Mouse (Mus musculus): ENCODE measurements around the gene Trak1. TPM values are rescaled to one million over a fixed set of nuclear protein-coding genes. Genes with fewer than 3 reads are reported as not detected.

Trak1 gene
- polyA plus RNA-seq, 1 experiment from 2014 or later: 43.0 TPM

DNA sequence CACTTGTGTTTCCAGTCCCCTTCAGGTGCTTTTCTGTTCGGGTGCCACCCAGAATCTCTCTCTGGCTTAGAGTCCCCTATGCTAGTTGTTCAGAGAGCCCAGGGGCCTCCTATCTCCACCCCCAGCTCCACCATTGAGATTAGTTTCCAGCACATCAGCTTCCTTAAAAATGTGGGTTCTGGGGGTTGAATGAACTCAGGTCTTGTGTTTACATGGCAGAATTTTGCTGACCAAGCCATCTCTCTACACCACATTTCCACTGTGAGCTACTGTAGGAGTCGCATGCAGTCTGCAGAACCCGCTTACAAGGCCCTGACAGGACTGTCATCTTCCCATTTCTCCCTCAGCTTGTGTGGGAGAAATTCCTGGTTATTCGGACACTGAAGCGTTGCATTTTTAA, 32.8 kb downstream of the Trak1 start:
- Histone ChIP-seq H3K4me1 (replicated peaks) (peaks cover 52% of the 10 kb centered on the region), H3K27me3 (no peaks in the 10 kb centered on the region), H3K27ac (peak overlapping the region; percentile 60; the same call in 1 of the 2 replicates), H3K4me2 (no peak overlapping the region), H3K36me3 (peaks cover 5% of the 10 kb centered on the region; the same call in 1 of the 2 replicates), H3K4me3 (no peak overlapping the region), H3K9ac (no peak overlapping the region), H3K9me3 (no peaks in the 10 kb centered on the region)
- no peak for ATAC-seq (ENCODE audit: low FRiP score)
- WGBS: 96% methylated on average over 5 of the region's 5 CpGs

DNA sequence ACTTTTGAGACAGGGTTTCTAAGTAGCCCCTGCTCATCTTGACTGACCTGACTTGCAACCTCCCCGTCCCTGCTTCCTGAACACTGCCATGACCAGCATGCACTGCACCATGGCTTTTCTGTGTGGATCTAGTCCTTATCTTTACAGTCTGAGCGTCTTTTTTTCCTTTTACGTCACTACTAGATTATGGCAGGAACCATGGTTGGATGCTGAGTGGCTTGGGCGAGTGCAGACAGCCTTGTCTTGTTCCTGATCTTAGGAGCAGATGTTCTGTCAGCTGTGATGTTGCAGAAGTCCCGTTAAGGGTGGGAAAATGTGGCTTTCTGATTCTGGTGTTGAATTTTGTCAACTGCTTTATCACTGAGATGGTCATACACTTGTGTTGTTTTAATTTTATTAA, 34.1 kb downstream of the Trak1 start:
- Histone ChIP-seq H3K9me3 (no peaks in the 10 kb centered on the region), H3K27ac (peak overlapping the region; percentile 89), H3K4me2 (no peak overlapping the region), H3K27me3 (no peaks in the 10 kb centered on the region), H3K4me3 (no peak overlapping the region), H3K4me1 (replicated peaks) (peaks cover 63% of the 10 kb centered on the region), H3K9ac (peak overlapping the region; percentile 40; the same call in 1 of the 2 replicates), H3K36me3 (peaks cover 5% of the 10 kb centered on the region; the same call in 1 of the 2 replicates)
- WGBS: 16% methylated on average over 5 of the region's 5 CpGs
- no peak for ATAC-seq (ENCODE audit: low FRiP score)

DNA sequence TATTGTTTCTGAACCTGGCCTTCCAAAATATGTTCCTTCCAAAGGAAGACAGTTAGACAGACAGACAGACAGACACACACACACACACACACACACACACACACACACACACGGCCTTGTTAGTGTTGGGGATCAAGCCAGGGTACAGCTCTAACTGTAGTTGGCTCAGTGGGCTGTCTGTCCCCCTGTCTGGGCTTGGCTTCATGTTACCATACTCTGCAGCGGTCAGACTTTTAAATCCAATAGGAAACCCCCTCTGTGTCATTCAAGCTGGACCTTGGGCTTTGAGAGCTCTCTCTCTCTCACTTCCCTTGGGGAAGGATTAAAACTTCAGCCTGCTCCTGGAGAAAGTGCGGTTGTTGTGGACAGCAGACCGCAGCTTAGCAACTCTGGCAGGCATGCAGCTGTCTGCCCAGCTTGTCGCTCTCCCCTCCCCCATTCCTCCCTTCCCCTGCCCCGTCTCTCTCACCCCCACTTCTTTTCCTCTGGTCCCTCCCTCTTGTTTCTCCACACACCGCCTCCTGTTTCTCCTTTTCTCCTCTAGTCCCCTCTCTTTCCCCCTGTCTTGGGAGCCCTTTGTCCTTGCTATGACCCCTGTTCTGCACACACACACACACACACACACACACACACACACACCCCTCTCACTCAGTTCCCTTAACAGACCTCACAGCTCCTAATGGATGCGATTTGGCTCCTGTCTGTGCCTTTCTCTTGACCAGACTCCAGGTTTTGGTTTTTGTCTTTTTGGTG, 34.8 kb downstream of the Trak1 start:
- Histone ChIP-seq H3K4me2 (peak overlapping the region; percentile 17; the same call in 1 of the 2 replicates), H3K9ac (no peak overlapping the region; the same call in 1 of the 2 replicates), H3K36me3 (peaks cover 5% of the 10 kb centered on the region; the same call in 1 of the 2 replicates), H3K9me3 (no peaks in the 10 kb centered on the region), H3K4me1 (replicated peaks) (peaks cover 69% of the 10 kb centered on the region), H3K27me3 (no peaks in the 10 kb centered on the region), H3K4me3 (no peak overlapping the region), H3K27ac (peak overlapping the region; percentile 89)
- WGBS: 4% methylated on average over 8 of the region's 8 CpGs
- peak; percentile 80 for ATAC-seq (ENCODE audit: low FRiP score)

DNA sequence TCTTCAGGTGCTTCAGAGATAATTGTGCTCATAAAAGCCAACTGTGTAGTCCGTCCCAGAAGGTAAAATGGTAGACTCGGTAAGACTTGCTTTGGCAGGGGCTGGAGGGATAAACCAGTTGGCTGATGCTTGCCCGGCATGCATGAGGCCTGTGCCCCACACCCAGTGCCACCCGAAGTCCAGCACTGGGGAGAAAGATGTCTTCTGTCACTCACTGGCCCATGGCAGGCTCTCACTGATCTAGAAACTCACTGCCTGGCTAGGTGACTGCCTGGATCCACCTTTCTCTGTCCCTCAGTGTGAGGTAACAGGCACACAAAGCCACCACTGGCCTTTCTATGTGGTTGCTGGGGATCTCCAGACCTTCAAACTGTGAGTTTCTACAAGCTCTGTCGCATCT, 36.3 kb downstream of the Trak1 start:
- no peak overlapping the region for H3K4me2 ChIP-seq
- ATAC-seq (ENCODE audit: low FRiP score): no peak
- 74% methylated on average over 5 of the region's 5 CpGs for WGBS
- no peaks in the 10 kb centered on the region for H3K27me3 ChIP-seq
- peaks cover 84% of the 10 kb centered on the region for H3K4me1 ChIP-seq (replicated peaks)
- no peak overlapping the region for H3K4me3 ChIP-seq
- H3K9me3 ChIP-seq: no peaks in the 10 kb centered on the region
- H3K36me3 ChIP-seq: 0 out of 2 replicates have a peak, but pooled peaks cover 2% of the 10 kb centered on the region
- H3K9ac ChIP-seq: no peak overlapping the region
- H3K27ac ChIP-seq: peak overlapping the region; percentile 89

DNA sequence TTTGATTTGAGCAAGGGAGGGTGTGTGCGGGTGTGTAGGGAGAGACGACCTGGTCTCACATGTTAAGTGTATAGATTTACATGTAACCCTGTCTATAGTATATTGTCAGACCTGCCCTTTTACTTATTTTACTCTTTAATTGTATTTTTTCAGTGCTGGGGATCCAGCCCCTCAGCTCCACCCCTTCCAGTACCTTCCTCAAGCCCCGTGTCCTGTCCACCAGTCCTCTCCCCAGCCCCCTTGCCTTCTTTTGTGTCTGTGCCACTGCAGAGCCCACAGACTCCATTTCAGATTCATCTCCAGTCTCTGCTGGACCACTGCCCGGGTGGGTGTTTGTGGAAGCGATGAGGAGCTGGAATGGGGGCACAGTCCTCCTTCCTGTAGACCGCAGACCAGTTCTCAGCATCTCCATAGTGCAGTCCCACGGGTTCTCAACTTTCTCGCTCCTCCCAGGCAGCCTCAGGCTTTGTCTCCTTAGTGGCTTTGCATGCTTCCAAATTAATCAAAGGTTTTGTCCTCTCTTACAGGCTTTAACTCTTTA, 37.1 kb downstream of the Trak1 start:
- H3K9me3 ChIP-seq: no peaks in the 10 kb centered on the region
- H3K4me2 ChIP-seq: no peak overlapping the region
- no peak for ATAC-seq (ENCODE audit: low FRiP score)
- H3K4me1 ChIP-seq (replicated peaks): peaks cover 80% of the 10 kb centered on the region
- WGBS: 28% methylated on average over 8 of the region's 8 CpGs
- H3K36me3 ChIP-seq: no peaks in the 10 kb centered on the region
- H3K9ac ChIP-seq: no peak overlapping the region
- no peaks in the 10 kb centered on the region for H3K27me3 ChIP-seq
- no peak overlapping the region for H3K4me3 ChIP-seq
- peak overlapping the region; percentile 89 for H3K27ac ChIP-seq

DNA sequence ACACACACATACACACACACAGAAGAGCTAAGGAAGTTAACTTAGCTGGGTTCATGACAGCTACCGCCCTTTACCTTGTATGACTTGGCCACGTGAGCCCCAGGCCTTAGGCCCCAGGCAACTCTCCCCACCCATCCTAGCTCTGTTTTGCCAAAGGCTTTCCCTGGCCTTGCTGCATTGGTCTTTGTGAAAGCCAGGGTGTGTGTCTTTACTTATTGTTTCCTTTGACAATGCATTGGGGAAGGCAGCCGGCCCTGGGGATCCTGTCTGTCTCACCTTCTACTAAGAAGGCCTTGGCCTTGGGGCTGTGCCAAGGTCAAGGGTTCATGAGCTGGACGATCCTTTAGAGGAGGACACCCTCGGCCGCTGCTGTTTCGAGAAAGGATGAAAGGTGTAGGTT, 38.3 kb downstream of the Trak1 start:
- Histone ChIP-seq H3K9ac (no peak overlapping the region), H3K27ac (peak overlapping the region; percentile 70; the same call in 1 of the 2 replicates), H3K4me2 (no peak overlapping the region), H3K4me1 (replicated peaks) (peaks cover 78% of the 10 kb centered on the region), H3K4me3 (no peak overlapping the region), H3K36me3 (no peaks in the 10 kb centered on the region), H3K27me3 (no peaks in the 10 kb centered on the region), H3K9me3 (no peaks in the 10 kb centered on the region)
- 29% methylated on average over 7 of the region's 7 CpGs for WGBS
- ATAC-seq (ENCODE audit: low FRiP score): no peak

DNA sequence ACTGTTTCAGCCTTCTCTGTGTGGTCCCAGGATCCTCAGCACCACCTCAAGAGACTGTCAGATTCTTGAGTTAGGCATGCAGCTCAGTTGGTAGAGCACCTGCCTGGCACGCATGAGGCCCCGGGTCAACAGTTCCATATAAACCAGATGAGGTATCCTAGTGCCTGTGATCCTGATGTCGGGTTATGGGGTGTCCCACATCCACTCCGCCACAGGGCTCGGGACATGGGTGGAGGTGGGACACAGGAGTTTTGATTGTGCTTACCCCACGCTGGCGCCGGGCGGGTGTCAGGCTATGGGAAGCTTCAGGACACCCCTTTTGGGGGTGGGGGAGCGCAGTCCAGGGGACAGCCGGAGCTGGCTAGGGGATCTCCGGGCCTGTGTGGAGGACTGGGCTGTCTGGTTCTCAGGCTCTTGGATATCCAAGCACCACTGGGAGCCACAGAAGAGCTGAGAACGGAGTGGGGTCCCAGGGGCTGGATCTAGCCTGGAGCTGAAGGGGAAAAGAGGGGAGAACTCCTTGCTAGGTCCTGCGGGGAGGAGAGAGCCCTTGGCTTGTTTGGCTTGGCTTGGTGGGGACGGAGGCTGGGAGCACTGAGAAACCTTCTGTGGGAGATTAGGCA, 39.1 kb downstream of the Trak1 start:
- H3K9me3 ChIP-seq: no peaks in the 10 kb centered on the region
- no peaks in the 10 kb centered on the region for H3K36me3 ChIP-seq
- H3K27ac ChIP-seq: peak overlapping the region; percentile 70
- WGBS: 95% methylated on average over 15 of the region's 15 CpGs
- H3K4me1 ChIP-seq (replicated peaks): peaks cover 70% of the 10 kb centered on the region
- H3K9ac ChIP-seq: no peak overlapping the region
- no peak overlapping the region for H3K4me2 ChIP-seq
- no peaks in the 10 kb centered on the region for H3K27me3 ChIP-seq
- no peak for ATAC-seq (ENCODE audit: low FRiP score)
- H3K4me3 ChIP-seq: no peak overlapping the region

DNA sequence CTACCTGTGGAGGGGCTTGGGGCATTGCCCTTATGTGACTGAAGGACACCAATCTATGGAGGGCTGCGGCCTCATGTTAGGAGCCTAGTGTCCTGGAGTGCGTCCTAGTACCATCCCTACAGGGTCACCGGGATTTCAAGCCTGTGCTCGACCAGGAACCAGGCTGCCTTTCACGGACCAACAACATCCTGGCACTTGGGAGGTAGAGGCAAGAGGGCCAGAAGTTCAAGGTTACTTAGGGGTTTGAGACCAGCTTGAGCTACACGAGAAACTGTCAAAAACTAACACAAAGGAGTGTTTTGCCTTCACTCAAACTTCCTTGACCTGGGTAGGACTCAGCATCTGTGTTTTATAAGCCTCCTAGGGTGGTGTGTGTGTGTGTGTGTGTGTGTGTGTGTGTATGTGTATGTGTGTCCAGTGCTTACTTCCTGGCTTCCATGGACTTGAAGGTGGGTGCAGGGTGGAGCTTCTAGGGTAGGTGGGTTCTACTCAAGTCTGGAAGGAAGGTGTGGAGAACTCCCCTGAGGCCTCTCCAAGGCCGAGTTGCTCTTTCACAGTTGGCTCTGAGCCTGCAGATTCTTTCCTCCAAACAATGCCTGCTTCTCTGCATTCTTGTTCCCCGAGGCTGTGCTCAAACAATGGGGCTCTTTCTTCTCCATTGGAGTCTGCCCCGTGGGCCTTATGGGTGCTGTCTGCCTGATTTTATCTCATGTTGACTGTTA, 40.1 kb downstream of the Trak1 start:
- H3K27ac ChIP-seq: peak overlapping the region; percentile 79
- no peak overlapping the region for H3K4me2 ChIP-seq
- H3K9ac ChIP-seq: 0 out of 2 replicates have a peak overlapping the region, but pooled peaks have one; percentile 39
- no peaks in the 10 kb centered on the region for H3K27me3 ChIP-seq
- H3K4me1 ChIP-seq (replicated peaks): peaks cover 64% of the 10 kb centered on the region
- WGBS: 49% methylated on average over 9 of the region's 9 CpGs
- no peak overlapping the region for H3K4me3 ChIP-seq
- H3K36me3 ChIP-seq: no peaks in the 10 kb centered on the region
- ATAC-seq (ENCODE audit: low FRiP score): no peak
- no peaks in the 10 kb centered on the region for H3K9me3 ChIP-seq

DNA sequence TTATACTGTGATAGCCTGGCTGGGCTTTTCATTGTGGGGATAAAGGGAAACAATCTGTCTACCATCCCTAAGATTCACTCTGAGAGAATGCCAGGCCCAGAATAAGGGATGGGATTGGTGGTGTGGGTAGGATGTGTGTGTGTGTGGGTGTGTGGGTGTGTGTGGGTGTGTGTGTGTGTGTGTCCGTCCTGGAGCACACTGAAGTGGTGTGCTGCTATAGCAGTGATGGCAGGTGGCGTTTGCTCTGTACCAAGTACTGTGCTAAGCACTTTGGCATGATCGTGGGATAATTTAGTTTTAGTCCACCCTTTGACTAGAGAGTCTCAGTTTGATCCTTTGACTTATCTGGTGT, 40.6 kb downstream of the Trak1 start:
- ATAC-seq (ENCODE audit: low FRiP score): no peak
- Histone ChIP-seq H3K27me3 (no peaks in the 10 kb centered on the region), H3K4me1 (replicated peaks) (peaks cover 59% of the 10 kb centered on the region), H3K9me3 (no peaks in the 10 kb centered on the region), H3K4me2 (no peak overlapping the region), H3K4me3 (no peak overlapping the region), H3K27ac (peak overlapping the region; percentile 79), H3K9ac (0 out of 2 replicates have a peak overlapping the region, but pooled peaks have one; percentile 39), H3K36me3 (no peaks in the 10 kb centered on the region)
- WGBS: 67% methylated on average over 3 of the region's 3 CpGs

DNA sequence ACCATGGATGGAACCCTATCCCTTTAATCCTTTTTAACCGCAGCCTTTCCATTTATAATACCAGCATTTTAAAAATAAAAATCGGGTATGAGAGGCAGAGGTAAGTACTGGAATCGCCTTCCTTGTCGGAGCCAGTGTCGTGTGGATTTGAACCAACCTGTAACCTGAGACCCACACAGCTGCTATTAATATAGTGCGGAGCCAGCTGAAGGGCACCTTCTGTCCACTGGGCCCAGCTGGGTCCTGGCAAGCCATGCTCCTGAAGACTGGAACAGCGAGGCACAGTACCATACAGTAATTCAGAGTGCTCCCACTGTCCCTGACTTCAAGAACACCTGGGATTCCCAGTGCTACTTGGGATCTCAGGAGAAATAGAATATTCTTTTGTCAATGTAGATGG, 44.5 kb downstream of the Trak1 start:
- Histone ChIP-seq H3K4me2 (no peak overlapping the region), H3K27ac (no peak overlapping the region), H3K4me1 (replicated peaks) (peaks cover 38% of the 10 kb centered on the region), H3K4me3 (no peak overlapping the region), H3K9me3 (no peaks in the 10 kb centered on the region), H3K27me3 (no peaks in the 10 kb centered on the region), H3K36me3 (no peaks in the 10 kb centered on the region), H3K9ac (no peak overlapping the region)
- WGBS: 89% methylated on average over 7 of the region's 7 CpGs
- no peak for ATAC-seq (ENCODE audit: low FRiP score)

DNA sequence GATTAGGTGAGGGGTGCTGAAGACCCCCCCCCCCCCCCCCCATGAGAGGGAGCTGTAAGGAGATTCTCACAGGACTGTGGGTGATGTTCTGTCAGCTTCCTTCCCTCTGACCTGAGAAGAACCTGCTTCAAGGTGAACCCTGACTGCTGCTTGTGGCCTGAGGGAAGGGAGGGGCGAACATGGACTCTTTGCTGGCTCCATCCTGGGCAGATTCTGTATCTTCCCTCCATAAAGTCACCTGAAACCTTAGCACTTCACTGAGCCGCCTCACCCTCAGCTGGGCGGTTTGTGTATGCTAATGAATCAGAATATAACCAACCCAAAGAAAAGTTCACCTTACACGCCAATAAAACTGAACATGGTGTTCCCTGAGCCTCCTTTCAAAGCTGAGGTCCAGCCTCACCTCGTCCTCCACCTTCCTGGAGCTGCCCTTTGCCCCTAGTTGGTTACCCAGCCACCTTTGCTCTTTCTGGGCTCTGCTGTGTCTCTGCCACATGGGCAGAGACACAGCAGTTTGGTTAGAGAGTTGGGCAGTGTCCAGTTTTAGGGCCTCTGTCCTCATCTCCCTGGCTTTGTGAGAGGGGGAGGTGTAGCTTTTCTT, 45.3 kb downstream of the Trak1 start:
- H3K27me3 ChIP-seq: no peaks in the 10 kb centered on the region
- H3K9ac ChIP-seq: no peak overlapping the region
- H3K9me3 ChIP-seq: no peaks in the 10 kb centered on the region
- WGBS: 94% methylated on average over 5 of the region's 5 CpGs
- no peak for ATAC-seq (ENCODE audit: low FRiP score)
- no peak overlapping the region for H3K4me2 ChIP-seq
- H3K4me1 ChIP-seq (replicated peaks): peaks cover 38% of the 10 kb centered on the region
- no peak overlapping the region for H3K4me3 ChIP-seq
- H3K36me3 ChIP-seq: no peaks in the 10 kb centered on the region
- no peak overlapping the region for H3K27ac ChIP-seq
